Mouse (Mus musculus): Measurements from ENCODE around the gene Gm20503.

Gm20503 gene

DNA sequence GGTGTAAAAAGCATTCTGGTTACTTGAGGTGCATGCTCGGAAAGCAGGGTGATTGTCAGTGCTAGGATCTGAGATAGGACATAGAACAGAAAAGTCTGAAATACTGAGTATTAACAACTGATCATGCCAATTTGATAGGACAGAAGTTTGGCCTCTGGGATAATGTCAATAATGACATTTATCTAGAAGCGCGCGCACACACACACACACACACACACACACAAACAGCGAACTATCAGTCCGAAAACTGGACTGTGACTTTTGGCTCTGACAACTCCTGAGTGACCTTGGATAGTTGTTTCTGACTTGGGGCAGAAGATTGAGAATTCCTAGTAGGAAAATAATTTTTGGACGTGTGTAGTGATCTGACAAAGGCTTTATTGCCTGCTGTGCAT, 793 bp downstream of the Gm20503 start:
- in situ Hi-C loops (cut with MboI; ENCODE audit: low pct_unique_long_range_greater_than_20kb in 1 of 2, low sequenced_read_pairs in 2 of 2, unreplicated experiment in 1 of 2) = no loop called here

DNA sequence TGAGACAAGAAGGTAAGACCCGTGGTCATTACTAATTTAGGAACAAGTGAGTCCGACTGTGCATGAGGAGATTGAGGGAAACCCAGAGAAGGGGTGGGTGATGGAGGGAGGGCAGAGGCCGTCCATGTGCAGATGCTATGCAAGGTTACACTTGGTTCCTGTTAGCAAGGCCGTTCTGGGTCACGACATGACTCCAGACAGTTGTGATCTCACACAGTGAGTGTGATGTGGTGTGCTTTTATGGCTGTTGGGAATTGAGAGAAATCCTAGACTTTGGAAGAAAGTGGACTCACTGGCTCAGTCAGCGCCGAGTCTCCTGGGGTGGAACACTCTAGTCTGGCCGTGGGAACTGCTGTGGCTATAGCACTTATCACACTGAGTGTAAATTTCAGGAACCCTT, 3.2 kb downstream of the Gm20503 start:
- in situ Hi-C loops (cut with MboI; ENCODE audit: low pct_unique_long_range_greater_than_20kb in 1 of 2, low sequenced_read_pairs in 2 of 2, unreplicated experiment in 1 of 2) = no loop called here

DNA sequence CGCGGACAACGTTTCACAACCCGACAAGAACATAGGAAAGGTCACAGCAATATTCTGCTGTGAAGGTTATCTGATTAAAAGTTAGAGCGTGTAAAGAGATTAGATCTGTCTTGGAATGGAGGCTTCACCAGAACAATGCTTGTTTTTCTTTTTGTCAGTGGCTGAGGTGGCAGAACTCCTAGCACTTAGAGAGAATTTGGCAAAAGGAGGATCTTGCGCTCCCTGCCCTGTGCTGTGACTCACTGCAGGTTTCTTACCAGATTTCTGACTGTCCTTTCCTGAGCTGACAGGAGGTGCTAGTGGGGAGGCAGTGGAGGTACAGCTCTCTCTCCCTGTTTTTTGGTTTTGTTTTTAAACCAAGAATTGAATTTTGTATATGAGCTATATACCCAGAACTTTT, 4.0 kb downstream of the Gm20503 start:
- in situ Hi-C loops (cut with MboI; ENCODE audit: low pct_unique_long_range_greater_than_20kb in 1 of 2, low sequenced_read_pairs in 2 of 2, unreplicated experiment in 1 of 2) = no loop called here

DNA sequence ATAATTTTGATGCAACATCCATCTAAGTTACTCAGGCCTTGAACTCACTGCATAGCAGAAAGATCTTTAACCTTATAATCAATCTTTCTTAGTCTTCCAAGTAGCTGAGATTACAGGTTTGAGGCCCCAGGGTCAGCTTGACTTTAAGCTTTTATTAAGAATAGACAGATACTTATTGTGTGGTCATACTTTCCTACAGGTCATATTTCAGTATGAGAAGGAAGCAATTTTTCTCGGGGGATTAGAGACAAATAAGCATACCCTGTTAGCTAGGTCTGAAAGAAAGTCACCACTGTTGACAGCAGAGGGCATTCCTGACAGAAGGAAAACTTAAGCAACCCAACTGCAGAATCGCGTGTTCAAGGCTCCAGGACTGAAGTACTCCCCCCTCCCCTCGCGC, 5.0 kb downstream of the Gm20503 start:
- in situ Hi-C loops (cut with MboI; ENCODE audit: low pct_unique_long_range_greater_than_20kb in 1 of 2, low sequenced_read_pairs in 2 of 2, unreplicated experiment in 1 of 2) = no loop called here

DNA sequence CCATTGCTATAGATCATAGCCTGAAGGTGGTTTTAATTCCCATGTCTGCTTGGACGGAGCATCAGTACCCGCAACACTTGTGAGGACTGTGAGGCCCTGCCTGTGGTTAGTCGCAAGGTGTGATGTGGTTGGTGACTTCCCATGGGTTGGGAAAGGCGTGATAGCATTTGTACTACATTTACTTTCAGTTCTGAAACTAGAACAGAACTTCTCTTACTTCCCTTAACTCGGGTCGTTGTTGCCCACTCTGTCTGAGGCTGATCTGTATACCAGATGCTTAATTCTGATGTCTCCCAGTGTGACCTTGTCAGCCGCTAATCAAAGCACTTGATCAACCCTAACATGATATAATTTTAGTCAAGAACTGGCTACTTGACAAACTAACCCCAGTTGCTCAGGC, 6.2 kb downstream of the Gm20503 start:
- in situ Hi-C loops (cut with MboI; ENCODE audit: low pct_unique_long_range_greater_than_20kb in 1 of 2, low sequenced_read_pairs in 2 of 2, unreplicated experiment in 1 of 2) = no loop called here

DNA sequence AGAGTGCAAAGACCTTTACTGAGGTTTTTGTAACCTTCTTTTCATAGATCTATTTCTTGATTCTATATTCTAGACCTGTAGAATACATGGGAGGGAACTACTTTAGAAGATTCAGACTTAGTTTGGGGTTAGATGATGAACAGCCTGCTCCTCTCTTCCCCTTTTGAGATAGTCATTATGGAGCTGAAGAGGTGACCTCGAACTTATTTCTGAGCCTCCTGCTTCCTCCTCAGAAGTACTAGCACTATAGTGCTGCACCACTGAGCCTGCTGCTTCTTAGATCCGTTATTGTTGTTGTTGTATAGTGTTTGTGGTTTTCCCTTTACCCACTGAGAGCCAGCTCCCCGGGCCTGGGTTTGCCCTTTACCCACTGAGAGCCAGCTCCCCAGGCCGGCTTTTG, 6.7 kb downstream of the Gm20503 start:
- in situ Hi-C loops (cut with MboI; ENCODE audit: low pct_unique_long_range_greater_than_20kb in 1 of 2, low sequenced_read_pairs in 2 of 2, unreplicated experiment in 1 of 2) = no loop called here

DNA sequence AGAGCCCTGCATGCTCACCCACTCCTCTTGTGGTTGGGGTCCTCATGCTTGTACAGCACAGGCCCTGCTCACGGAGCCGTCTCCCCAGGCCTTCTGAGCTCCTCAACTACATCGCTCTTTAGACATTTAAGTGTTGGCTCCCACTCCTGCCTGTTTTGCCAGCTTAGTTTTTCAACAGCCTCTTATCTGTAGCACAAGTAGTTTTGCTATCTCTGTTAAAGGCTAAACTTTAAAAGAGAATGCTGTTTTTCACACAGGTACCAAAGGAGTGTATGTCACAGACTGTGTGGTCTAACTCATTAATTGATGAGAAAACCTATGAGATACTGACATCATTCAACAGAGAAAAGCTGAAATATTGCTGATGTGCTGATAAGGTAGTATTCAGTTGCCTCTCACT, 8.4 kb downstream of the Gm20503 start:
- in situ Hi-C loops (cut with MboI; ENCODE audit: low pct_unique_long_range_greater_than_20kb in 1 of 2, low sequenced_read_pairs in 2 of 2, unreplicated experiment in 1 of 2) = no loop called here

DNA sequence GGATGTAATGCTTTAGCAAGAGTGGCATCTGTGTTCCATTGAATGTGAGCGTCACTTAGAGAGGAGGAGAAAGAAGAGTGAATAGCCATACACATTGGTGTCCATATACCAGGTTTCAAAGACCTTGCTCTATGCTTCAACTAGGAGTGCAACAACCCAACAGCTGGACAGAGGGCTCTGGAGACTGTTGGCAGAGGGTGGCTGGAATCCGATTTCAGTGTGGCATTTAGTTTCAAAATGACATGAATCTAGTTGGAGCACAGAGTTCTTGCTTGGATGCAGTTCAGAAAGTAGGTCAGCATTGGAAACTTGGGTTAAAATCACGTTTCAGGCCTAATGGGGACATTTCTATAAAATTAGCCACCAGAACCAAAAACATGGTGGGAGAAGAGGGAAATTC, 12.2 kb downstream of the Gm20503 start:
- in situ Hi-C loops (cut with MboI; ENCODE audit: low pct_unique_long_range_greater_than_20kb in 1 of 2, low sequenced_read_pairs in 2 of 2, unreplicated experiment in 1 of 2) = no loop called here

DNA sequence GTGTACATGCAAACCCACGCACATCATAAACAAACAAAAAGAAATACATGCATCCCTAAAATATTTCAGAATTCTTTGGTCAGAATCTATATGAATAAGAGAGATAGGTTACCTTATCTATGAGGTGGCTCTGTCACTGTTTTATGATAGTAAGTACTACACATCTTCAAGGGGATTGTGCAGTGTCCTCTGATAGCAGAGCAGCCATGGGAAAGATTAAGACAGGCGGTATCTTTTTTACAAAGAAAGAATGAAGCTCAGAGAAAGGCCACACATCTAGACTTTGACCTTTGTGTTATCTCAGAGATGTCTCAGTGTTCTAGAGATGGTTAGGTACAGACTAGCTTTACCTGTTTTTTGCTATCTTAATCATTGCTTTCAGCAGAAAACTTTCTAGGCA, 13.9 kb downstream of the Gm20503 start:
- in situ Hi-C loops (cut with MboI; ENCODE audit: low pct_unique_long_range_greater_than_20kb in 1 of 2, low sequenced_read_pairs in 2 of 2, unreplicated experiment in 1 of 2) = no loop called here

DNA sequence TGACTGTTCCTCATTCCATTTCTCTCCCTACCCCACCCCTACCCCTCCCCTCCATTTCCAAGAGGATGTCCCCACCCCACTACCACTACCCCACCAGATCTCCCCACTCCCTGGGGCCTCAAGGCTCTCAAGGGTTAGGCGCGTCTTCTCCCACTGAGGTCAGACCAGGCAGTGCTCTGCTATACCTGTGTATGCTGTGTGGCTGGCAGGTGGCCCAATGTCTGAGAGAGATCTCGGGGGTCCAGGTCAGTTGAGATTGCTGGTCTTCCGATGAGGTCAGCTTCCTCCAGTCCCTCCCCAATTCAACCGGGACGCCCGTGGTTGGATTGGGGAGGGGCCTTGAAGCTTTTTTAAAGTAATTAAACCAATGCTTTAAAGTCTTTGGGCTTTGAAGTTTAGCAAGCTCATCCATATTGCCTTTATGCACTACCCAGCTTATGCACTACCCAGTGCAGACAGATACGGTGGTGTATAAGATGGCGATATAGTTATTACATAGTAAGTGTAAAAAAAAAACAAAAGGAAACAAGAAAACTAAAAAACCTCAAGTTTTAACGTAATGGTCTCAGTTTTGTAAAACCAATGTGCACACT, 31.4 kb downstream of the Gm20503 start:
- in situ Hi-C loops (cut with MboI; ENCODE audit: low pct_unique_long_range_greater_than_20kb in 1 of 2, low sequenced_read_pairs in 2 of 2, unreplicated experiment in 1 of 2) = no loop called here

DNA sequence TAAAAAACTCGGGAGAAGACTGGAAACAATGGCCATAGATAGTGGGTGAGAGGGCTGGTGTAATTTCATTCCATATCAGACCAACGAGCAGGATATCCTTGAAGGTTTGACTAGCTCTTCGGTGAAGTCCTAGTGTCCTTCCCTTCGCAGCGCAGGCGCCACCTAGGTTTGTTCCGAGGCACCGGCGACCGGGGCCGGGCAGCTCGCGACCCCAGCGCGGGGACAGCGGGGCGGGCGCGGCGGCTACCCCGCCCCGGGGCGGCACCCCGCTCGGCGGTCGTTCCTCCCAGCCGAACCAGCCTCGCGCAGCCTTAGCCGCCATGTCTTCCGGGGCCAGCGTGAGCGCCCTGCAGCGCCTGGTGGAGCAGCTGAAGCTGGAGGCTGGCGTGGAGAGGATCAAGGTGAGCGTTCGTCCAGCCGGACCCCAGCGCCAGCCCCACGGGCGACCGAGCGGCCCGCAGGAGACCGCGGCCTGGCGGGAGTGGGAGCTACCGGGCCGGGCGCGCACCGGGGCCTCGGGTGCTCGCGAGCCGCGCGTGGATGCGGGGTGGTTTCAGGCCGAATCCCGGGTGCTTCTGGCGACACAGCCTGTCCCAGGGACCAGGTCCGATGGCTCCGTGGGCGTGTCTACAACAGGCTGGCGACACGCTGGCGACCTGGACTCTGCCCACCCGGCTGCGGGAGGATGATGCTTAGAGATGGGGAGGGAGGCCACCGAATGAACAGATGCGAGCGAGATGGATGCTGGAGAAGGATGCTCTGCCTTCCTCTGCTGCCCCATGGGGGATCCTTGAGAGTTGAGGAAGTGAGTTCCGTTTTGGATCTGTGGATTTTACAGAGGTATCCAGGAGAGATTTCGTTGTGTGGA, 32.1 kb downstream of the Gm20503 start, which contains the start of gene Gng10:
Gene Gng10 (plus strand): TSS at position 171 of the 868 bp plus-strand sequence.
- in situ Hi-C loops (cut with MboI; ENCODE audit: low pct_unique_long_range_greater_than_20kb in 1 of 2, low sequenced_read_pairs in 2 of 2, unreplicated experiment in 1 of 2) = no loop called here

DNA sequence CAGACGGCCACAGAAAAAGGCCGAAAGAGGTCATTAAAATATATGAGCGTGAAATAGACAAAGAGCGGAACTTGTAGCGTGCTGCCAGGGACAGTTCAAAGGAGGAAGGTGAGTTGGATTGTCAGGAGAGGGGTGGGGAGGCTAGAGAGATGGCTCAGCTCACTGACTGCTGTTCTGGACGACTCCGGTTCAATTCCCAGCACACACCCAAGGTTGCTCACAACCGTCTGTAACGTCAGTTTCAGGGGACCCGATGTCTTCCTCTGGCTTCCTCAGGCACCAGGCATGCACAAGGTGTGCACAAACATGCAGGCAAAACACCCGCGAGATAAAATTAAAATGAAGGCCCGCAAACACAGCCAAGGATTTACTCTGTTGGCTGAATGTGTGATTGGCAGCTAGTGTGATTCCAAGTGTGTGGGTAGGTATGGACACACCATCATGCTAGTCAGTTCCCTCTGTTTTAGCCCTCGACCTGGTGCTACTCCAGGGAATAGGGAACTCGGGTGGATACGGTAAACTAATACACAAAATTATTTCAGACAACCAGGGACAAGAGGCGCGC, 32.9 kb downstream of the Gm20503 start:
- in situ Hi-C loops (cut with MboI; ENCODE audit: low pct_unique_long_range_greater_than_20kb in 1 of 2, low sequenced_read_pairs in 2 of 2, unreplicated experiment in 1 of 2) = no loop called here

DNA sequence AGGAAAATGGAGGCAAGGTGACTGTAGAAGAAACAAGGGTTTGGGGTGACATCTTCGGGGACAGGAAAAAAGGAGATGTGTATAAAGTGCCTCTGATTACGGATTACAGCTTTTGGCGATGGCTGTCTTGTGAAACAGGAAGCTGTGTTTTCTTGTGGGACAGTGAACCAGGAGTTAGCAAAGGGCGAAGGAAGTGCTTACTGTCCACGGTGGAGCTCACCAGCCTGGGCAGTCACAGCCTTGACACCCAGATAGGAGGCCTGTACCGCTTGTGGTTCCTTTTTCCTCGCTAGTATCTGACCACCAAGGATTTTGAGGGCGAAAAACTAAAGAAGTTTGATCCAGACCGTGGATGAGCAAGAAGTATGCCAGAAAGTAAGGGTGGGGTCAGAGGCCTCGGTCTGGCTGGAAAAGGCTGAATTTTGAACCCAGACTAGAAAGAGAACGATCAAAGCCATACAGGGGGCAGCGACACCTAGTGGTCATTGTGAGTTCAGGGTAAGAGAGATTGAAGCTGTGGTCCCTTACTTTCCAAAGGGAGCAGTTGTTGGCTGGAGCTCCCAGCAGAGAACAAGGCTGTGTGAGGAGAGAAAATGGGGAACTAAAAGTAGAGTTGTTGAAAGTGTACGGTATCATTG, 33.6 kb downstream of the Gm20503 start:
- in situ Hi-C loops (cut with MboI; ENCODE audit: low pct_unique_long_range_greater_than_20kb in 1 of 2, low sequenced_read_pairs in 2 of 2, unreplicated experiment in 1 of 2) = no loop called here

DNA sequence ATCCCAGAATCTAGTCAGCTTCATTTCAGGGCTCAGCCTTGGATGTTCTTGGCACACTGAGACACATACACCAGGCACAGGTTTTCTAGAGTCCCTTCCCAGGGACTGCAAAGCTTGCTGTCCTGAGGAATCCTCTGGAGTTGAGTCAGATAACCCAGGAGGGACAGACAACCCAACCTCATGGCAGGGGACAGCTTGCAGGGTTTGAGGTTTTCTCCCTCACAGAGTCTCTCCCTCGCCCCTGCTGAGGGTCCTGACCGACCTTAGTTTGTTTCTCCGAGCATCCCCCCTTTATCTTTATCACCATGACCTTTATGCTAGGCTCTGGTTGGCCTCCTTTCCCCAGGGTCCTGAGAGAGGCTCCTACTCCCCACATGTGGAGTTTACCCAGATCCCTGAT, 34.5 kb downstream of the Gm20503 start:
- in situ Hi-C loops (cut with MboI; ENCODE audit: low pct_unique_long_range_greater_than_20kb in 1 of 2, low sequenced_read_pairs in 2 of 2, unreplicated experiment in 1 of 2) = no loop called here

DNA sequence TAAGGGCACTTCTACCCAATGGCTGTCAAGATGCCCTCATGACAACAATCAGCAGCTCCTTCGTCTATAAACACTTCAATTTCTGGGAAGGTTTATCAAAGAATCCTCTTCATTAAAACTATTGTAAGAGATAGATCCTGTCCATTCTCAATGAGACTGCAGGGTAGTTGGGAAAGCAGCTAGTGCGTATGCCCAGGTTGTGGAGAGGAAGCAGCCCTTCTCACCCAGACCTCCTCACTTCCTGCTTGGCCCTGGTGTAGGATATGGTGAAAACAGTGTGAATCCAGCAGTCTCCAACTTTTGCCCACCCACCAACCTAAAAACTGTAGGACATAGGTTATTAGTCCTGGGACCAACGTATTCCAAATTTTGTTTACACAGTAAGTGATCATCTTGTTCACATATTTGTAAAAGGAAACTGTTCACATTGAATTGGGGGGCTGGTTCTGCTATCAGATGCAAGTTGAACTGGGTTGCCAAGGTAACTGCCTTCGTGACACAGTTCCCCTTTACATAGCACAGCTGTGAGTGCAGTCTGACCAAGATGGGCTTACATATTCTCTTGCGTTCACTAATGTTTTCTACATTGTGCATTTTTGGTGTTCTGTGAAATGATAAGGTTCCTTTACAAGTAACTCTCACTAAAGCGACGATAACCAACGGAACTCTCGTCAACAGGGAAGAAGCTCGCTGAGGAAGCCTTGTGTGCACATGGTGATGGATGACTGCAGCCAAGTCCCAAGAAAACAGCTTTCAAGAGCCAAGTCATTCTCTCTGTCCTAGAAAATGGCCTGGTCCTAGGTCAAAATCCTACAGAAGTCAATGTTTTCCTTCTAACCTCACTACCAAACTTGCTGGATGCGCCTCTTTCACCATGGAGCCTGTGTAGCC, 37.6 kb downstream of the Gm20503 start:
- in situ Hi-C loops (cut with MboI; ENCODE audit: low pct_unique_long_range_greater_than_20kb in 1 of 2, low sequenced_read_pairs in 2 of 2, unreplicated experiment in 1 of 2) = no loop called here

DNA sequence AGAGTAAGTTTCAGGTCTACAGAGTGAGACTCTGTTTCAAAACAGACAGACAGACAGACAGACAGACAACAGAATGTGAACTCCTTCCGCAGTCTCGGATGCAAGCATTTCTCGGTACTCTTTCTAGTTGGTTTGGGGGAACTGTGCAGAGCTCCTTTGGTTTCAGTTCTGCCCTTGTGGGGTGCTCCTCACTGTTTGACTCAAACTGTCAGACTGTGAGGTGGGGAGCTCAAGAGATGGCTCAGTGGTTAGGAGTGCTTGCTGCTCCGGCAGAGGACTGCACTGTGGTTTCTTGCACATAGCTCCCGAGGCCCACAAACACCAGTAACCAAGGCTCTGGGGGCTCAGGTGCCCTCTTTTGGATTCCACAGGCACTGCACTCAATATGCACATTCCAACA, 40.1 kb downstream of the Gm20503 start:
- in situ Hi-C loops (cut with MboI; ENCODE audit: low pct_unique_long_range_greater_than_20kb in 1 of 2, low sequenced_read_pairs in 2 of 2, unreplicated experiment in 1 of 2) = no loop called here

DNA sequence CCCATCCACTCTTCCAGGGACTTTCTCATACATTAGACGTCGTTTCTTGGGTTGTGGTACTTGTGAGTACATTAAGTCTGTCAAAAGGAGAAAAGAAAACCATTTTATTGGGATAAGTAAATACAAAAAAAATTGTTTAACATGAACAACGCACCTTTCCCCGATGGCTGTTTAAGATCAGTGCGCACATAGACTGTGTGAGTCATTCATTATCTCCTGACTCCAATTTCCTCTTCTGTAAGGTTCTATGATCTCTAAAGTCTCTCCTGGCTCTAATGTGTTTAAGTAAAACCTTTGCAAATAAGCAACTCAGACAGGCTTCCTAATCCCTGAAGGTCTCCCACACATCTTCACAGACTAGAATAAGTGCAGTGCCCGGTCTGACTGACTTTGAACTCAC, 40.9 kb downstream of the Gm20503 start:
- in situ Hi-C loops (cut with MboI; ENCODE audit: low pct_unique_long_range_greater_than_20kb in 1 of 2, low sequenced_read_pairs in 2 of 2, unreplicated experiment in 1 of 2) = no loop called here

DNA sequence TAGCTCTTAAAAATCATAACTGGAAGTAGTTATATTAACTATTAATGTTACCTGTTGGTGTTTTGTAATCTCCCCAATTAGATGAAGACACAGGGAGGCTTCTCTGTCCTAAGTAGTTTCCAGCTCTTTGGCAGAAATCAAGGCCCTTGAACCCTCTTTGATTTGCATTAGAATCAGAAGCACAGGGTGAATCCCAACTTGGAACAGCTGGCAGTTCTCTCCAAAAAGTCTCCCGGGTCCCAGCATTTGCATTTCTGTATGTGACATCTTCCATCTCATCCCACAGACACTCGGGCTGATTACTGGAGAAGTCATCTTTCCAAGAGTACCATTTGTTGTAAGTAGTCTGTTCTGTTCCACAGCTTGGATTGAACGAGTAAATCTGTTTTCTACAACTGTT, 44.2 kb downstream of the Gm20503 start:
- in situ Hi-C loops (cut with MboI; ENCODE audit: low pct_unique_long_range_greater_than_20kb in 1 of 2, low sequenced_read_pairs in 2 of 2, unreplicated experiment in 1 of 2) = no loop called here

DNA sequence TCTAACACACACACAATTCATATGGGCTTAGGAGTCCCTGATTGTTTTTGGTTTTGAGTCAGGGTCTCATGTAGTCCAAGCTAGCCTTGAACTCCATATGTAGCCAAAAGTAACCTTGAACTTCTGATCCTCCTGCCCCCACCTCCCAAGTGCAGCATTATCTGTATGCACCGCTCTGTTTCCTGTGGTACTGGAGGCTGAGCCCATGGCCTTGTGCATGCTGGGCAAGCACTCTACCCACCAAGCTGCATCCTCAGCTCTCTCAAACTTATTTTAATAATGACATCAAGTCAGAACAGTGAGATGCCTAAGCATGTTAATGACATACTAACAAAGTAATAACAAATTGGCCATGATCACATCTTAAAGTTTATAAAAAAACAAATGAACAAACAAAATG, 48.1 kb downstream of the Gm20503 start:
- in situ Hi-C loops (cut with MboI; ENCODE audit: low pct_unique_long_range_greater_than_20kb in 1 of 2, low sequenced_read_pairs in 2 of 2, unreplicated experiment in 1 of 2) = no loop called here

All from mouse embryonic stem cell (cell line).